Mouse (Mus musculus): ENCODE measurements at regions not wholly inside any gene's neighbourhood (a gene's known extent, or its start where the extent isn't known, plus 50 kb on each side); places are given as distances from the start of the nearest gene placed in this dataset.

DNA sequence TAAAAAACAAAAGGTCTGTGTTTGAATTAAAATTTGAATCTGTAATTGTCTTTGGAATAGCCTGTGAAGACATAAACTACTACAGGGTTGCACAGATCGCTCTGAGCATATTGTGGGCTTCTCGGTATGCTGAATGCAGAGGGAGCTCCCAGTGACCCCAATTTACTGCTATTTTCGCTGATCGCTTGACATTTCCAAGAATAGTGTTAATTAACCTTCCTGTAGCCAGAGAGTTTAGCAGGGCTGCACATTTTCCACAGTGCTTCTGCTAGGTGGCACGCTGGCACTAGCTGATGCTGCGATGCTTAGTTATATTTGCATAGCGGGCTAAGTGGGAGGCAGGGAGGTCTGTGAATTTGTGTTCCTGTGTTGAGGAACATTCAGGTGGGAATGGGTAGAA, 164.8 kb upstream of the Stac start:
- H3K4me2 ChIP-seq (replicated peaks; ENCODE audit: low read depth, low read length): no peak overlapping the region
- no peaks in the 10 kb centered on the region for H3K9me3 ChIP-seq (ENCODE audit: control insufficient read depth, low read length)
- no peak for ATAC-seq (ENCODE audit: low FRiP score, low TSS enrichment)
- no peak overlapping the region for H3K4me3 ChIP-seq (ENCODE audit: low read length)
- WGBS: 88% methylated on average over 7 of the region's 7 CpGs
- no peak overlapping the region for H3K9ac ChIP-seq (ENCODE audit: low read depth, low read length)
- H3K27ac ChIP-seq (ENCODE audit: low read depth, low read length): no peak overlapping the region
- H3K4me1 ChIP-seq (ENCODE audit: control insufficient read depth, insufficient read depth, low read length): no peaks in the 10 kb centered on the region
- H3K36me3 ChIP-seq (ENCODE audit: control insufficient read depth, insufficient read depth, low read length): no peaks in the 10 kb centered on the region
- no peaks in the 10 kb centered on the region for H3K27me3 ChIP-seq (ENCODE audit: control insufficient read depth, insufficient read depth, low read length)

DNA sequence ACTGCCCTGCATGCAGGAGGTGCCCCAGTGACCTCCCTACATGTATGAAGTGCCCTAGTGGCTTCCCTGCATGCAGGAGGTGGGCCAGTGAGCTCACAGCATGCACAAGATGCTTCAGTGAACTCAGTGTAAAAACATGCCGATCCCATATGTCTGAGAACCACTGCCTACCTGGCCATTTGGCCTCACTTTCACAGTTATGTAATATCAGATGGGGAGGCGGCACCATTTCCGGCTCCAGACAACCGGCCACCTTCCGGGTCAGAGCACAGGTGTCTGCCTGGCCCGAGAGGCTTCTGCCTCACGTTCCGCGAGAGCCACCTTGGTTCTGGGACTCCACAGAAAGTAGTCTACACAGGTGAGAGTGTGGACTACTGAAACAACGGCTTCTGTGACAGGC, 156.2 kb upstream of the Stac start:
- Histone ChIP-seq H3K4me3 (ENCODE audit: low read length) (no peak overlapping the region), H3K4me1 (ENCODE audit: control insufficient read depth, insufficient read depth, low read length) (no peaks in the 10 kb centered on the region), H3K36me3 (ENCODE audit: control insufficient read depth, insufficient read depth, low read length) (no peaks in the 10 kb centered on the region), H3K27me3 (ENCODE audit: control insufficient read depth, insufficient read depth, low read length) (no peaks in the 10 kb centered on the region), H3K27ac (ENCODE audit: low read depth, low read length) (no peak overlapping the region), H3K4me2 (replicated peaks; ENCODE audit: low read depth, low read length) (no peak overlapping the region), H3K9ac (ENCODE audit: low read depth, low read length) (no peak overlapping the region), H3K9me3 (ENCODE audit: control insufficient read depth, low read length) (no peaks in the 10 kb centered on the region)
- WGBS: 92% methylated on average over 10 of the region's 10 CpGs
- ATAC-seq (ENCODE audit: low FRiP score, low TSS enrichment): no peak

DNA sequence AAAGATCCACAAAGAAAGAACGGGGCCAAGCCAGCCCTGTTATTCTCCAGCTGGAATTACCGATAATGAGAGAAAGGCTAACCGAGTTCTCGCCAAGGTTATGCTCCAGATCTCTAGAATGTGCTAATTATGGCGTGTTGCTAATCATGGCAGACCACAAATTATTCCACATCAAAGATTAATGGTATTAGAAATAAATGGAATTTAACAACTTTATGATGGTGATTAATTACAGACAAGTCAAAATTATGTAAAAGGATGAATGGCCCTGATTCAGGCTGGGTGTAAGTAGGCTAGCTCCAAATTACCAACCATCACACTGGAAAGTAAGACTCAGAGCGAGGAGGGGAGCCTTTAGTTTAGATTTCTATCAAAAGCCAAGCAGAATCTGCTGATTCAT, 151.0 kb upstream of the Stac start:
- Histone ChIP-seq H3K27me3 (ENCODE audit: control insufficient read depth, insufficient read depth, low read length) (no peaks in the 10 kb centered on the region), H3K27ac (ENCODE audit: low read depth, low read length) (no peak overlapping the region), H3K36me3 (ENCODE audit: control insufficient read depth, insufficient read depth, low read length) (no peaks in the 10 kb centered on the region), H3K9me3 (ENCODE audit: control insufficient read depth, low read length) (no peaks in the 10 kb centered on the region), H3K4me2 (replicated peaks; ENCODE audit: low read depth, low read length) (no peak overlapping the region), H3K4me3 (ENCODE audit: low read length) (no peak overlapping the region), H3K9ac (ENCODE audit: low read depth, low read length) (no peak overlapping the region), H3K4me1 (ENCODE audit: control insufficient read depth, insufficient read depth, low read length) (no peaks in the 10 kb centered on the region)
- ATAC-seq (ENCODE audit: low FRiP score, low TSS enrichment): no peak
- 86% methylated on average over 6 of the region's 6 CpGs for WGBS

DNA sequence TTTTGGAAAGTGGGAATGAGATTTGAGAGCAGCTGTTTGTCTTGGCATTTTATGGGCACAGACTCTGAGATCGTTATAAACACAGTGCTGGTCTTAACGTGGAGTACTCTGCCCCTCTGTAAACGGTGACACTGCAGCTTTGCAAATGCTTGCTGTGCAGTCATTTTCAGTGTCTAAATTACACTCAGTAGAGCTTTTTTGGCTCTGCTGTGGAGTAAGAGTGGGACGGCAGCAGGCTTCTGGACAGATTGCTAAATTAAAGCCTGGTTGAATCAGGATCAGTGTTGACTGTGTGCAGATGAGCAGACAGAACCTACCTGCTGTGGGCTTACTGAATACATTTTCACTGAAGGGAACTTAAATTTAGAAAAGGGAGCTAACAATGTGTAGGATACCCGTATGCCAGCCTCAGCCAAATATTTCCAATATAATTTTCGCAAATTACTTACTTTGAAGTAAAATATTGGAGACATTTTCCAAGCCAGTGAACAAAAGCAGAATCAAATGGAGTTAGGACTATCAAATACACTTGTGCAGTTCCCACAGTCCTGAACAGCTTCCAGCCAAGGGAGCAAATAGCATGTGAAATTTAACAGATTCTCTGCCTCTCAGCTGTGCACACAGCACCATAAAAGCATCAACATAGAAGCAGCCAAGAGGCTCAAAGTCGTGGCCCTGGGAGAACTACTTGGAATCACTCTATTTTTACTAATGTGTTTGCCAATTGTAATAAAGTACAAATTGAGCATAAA, 148.1 kb upstream of the Stac start:
- Histone ChIP-seq H3K9ac (ENCODE audit: low read depth, low read length) (no peak overlapping the region), H3K4me3 (ENCODE audit: low read length) (no peak overlapping the region), H3K27ac (ENCODE audit: low read depth, low read length) (no peak overlapping the region), H3K4me2 (replicated peaks; ENCODE audit: low read depth, low read length) (no peak overlapping the region), H3K36me3 (ENCODE audit: control insufficient read depth, insufficient read depth, low read length) (no peaks in the 10 kb centered on the region), H3K27me3 (ENCODE audit: control insufficient read depth, insufficient read depth, low read length) (no peaks in the 10 kb centered on the region), H3K9me3 (ENCODE audit: control insufficient read depth, low read length) (no peaks in the 10 kb centered on the region), H3K4me1 (ENCODE audit: control insufficient read depth, insufficient read depth, low read length) (no peaks in the 10 kb centered on the region)
- 61% methylated on average over 7 of the region's 7 CpGs for WGBS
- ATAC-seq (ENCODE audit: low FRiP score, low TSS enrichment): no peak

DNA sequence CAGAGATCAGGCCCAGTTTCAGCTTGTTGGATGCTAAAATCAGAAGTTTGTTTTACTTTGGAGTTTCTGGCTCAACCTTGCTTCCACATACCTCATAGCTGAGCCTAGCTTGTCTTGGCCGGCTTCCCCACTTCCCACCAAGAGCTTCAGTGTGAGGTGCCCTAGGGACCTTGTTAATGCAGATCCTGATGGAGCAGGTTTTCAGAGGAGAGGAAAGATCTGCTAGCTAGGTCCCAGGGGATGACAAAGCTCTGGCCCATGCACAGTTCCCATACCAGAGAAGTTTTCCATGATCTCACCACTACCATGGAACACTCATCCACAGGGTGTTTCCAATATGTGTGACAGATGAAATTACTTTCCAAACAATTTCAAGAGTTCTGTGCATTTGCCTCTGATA, 131.9 kb upstream of the Stac start:
- H3K9me3 ChIP-seq (ENCODE audit: control insufficient read depth, low read length): no peaks in the 10 kb centered on the region
- ATAC-seq (ENCODE audit: low FRiP score, low TSS enrichment): no peak
- 88% methylated on average over 1 of the region's 1 CpGs for WGBS
- H3K27me3 ChIP-seq (ENCODE audit: control insufficient read depth, insufficient read depth, low read length): no peaks in the 10 kb centered on the region
- no peak overlapping the region for H3K4me3 ChIP-seq (ENCODE audit: low read length)
- no peaks in the 10 kb centered on the region for H3K36me3 ChIP-seq (ENCODE audit: control insufficient read depth, insufficient read depth, low read length)
- H3K4me1 ChIP-seq (ENCODE audit: control insufficient read depth, insufficient read depth, low read length): no peaks in the 10 kb centered on the region
- H3K9ac ChIP-seq (ENCODE audit: low read depth, low read length): no peak overlapping the region
- no peak overlapping the region for H3K4me2 ChIP-seq (replicated peaks; ENCODE audit: low read depth, low read length)
- H3K27ac ChIP-seq (ENCODE audit: low read depth, low read length): no peak overlapping the region

DNA sequence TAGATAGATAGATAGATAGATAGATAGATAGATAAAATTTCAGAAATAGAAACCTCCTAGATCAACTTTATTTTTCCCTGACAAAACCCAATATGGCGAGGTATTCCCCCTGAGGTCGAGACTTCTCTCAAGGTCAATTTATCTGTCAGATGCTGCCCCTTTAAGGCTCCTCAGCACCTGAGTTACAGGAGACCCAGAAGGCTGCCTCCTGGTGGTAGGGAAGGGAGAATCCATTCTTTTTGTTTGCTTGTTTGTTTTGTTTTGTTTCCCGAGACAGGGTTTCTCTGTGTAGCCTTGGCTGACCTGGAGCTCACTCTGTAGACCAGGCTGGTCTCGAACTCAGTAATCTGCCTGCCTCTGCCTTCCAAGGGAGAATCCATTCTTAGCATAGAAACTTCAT, 127.3 kb upstream of the Stac start:
- no peaks in the 10 kb centered on the region for H3K36me3 ChIP-seq (ENCODE audit: control insufficient read depth, insufficient read depth, low read length)
- H3K9me3 ChIP-seq (ENCODE audit: control insufficient read depth, low read length): no peaks in the 10 kb centered on the region
- no peak for ATAC-seq (ENCODE audit: low FRiP score, low TSS enrichment)
- no peaks in the 10 kb centered on the region for H3K27me3 ChIP-seq (ENCODE audit: control insufficient read depth, insufficient read depth, low read length)
- H3K4me1 ChIP-seq (ENCODE audit: control insufficient read depth, insufficient read depth, low read length): no peaks in the 10 kb centered on the region
- 77% methylated on average over 4 of the region's 4 CpGs for WGBS
- H3K27ac ChIP-seq (ENCODE audit: low read depth, low read length): no peak overlapping the region
- no peak overlapping the region for H3K4me3 ChIP-seq (ENCODE audit: low read length)
- H3K4me2 ChIP-seq (replicated peaks; ENCODE audit: low read depth, low read length): no peak overlapping the region
- no peak overlapping the region for H3K9ac ChIP-seq (ENCODE audit: low read depth, low read length)

DNA sequence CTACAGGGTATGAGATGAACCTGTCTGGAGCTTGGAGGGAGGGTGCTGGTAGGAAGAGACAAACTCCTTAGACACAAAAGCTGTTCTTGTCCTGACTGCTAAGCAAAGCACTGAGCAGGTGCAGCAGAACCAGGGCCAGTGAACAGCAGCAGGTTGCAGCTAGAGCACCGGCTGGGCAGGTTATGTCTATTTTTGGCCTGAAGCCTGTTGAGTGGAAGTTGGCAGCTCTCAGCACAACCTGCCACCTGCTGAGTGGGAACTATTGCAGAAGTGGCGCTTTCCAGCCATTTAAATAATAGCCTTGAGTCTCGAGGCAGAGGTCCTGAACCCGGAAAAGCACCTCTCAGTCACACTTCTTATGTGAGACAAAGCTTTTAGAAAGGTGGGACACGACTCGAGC, 114.8 kb upstream of the Stac start:
- Histone ChIP-seq H3K4me3 (ENCODE audit: low read length) (no peak overlapping the region), H3K4me2 (replicated peaks; ENCODE audit: low read depth, low read length) (no peak overlapping the region), H3K4me1 (ENCODE audit: control insufficient read depth, insufficient read depth, low read length) (no peaks in the 10 kb centered on the region), H3K36me3 (ENCODE audit: control insufficient read depth, insufficient read depth, low read length) (no peaks in the 10 kb centered on the region), H3K9me3 (ENCODE audit: control insufficient read depth, low read length) (no peaks in the 10 kb centered on the region), H3K9ac (ENCODE audit: low read depth, low read length) (no peak overlapping the region), H3K27me3 (ENCODE audit: control insufficient read depth, insufficient read depth, low read length) (no peaks in the 10 kb centered on the region), H3K27ac (ENCODE audit: low read depth, low read length) (no peak overlapping the region)
- WGBS: 94% methylated on average over 6 of the region's 6 CpGs
- ATAC-seq (ENCODE audit: low FRiP score, low TSS enrichment): no peak

DNA sequence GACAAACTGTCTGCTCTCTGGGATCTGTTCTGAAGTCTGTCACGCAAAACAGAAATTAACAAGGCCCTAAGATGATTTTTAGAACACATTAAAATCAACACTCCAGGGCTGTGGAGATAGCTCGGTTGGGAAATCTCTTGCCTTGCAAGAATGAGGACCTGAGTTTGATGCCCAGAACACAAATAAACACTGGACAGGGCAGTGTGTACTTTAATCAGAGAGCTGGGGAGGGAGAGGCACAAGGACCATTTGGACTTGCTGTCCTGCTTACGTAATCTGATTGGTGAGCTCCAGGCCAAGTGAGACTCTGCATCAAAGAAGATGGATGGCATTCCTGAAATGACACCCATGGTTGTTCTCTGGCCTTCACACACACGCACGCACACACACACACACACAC, 111.2 kb upstream of the Stac start:
- ATAC-seq (ENCODE audit: low FRiP score, low TSS enrichment): no peak
- Histone ChIP-seq H3K4me3 (ENCODE audit: low read length) (no peak overlapping the region), H3K27me3 (ENCODE audit: control insufficient read depth, insufficient read depth, low read length) (no peaks in the 10 kb centered on the region), H3K4me2 (replicated peaks; ENCODE audit: low read depth, low read length) (no peak overlapping the region), H3K4me1 (ENCODE audit: control insufficient read depth, insufficient read depth, low read length) (no peaks in the 10 kb centered on the region), H3K36me3 (ENCODE audit: control insufficient read depth, insufficient read depth, low read length) (no peaks in the 10 kb centered on the region), H3K27ac (ENCODE audit: low read depth, low read length) (no peak overlapping the region), H3K9ac (ENCODE audit: low read depth, low read length) (no peak overlapping the region), H3K9me3 (ENCODE audit: control insufficient read depth, low read length) (no peaks in the 10 kb centered on the region)
- WGBS: 85% methylated on average over 5 of the region's 5 CpGs

DNA sequence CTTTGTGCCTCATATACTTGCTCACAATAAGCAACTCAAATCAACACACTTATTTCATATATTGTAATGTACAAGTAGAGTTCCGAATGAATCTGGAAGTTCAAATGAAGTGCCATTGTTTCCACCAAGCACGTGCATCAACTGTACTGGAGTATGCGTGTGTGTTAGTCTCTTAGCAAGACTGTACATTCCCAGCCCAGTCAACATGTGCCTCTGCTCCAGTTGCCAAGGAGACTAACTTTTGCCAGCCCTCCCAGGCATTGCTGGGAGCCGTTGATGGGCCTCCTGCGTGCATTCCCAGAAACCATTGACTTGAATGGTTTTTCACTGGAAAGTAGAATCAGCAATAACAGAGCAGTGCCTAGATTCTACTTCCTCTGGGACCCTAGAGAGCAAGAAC, 110.7 kb upstream of the Stac start:
- Histone ChIP-seq H3K27me3 (ENCODE audit: control insufficient read depth, insufficient read depth, low read length) (no peaks in the 10 kb centered on the region), H3K9ac (ENCODE audit: low read depth, low read length) (no peak overlapping the region), H3K4me3 (ENCODE audit: low read length) (no peak overlapping the region), H3K27ac (ENCODE audit: low read depth, low read length) (no peak overlapping the region), H3K9me3 (ENCODE audit: control insufficient read depth, low read length) (no peaks in the 10 kb centered on the region), H3K36me3 (ENCODE audit: control insufficient read depth, insufficient read depth, low read length) (no peaks in the 10 kb centered on the region), H3K4me1 (ENCODE audit: control insufficient read depth, insufficient read depth, low read length) (no peaks in the 10 kb centered on the region), H3K4me2 (replicated peaks; ENCODE audit: low read depth, low read length) (no peak overlapping the region)
- whole genome bisulfite sequencing: 84% methylated on average over 5 of the region's 5 CpGs
- no peak for ATAC-seq (ENCODE audit: low FRiP score, low TSS enrichment)

Data from kidney, embryonic 14.5 days (tissue).